Mouse (Mus musculus) liver, adult 2 months (tissue): ENCODE measurements at regions not wholly inside any gene's neighbourhood (a gene's known extent, or its start where the extent isn't known, plus 50 kb on each side); places are given as distances from the start of the nearest gene placed in this dataset.
"Not testable (repeated sequence)": the region's sequence is repeated elsewhere in the genome, so short reads cannot be mapped to it uniquely, and the experiment has no call there.

Source experiments
- DNase-seq: peaks from one replicate; pipeline ENCODE4 v3.0.0-alpha.2; 2011; ENCODE audit warnings: low read depth, low spot score; ENCODE audit errors: extremely low read depth
- H3K27ac ChIP-seq: fragments of 200-500 bp; replicated peaks from 2 replicates; pipeline ENCODE4 v1.5.1; 2012; ENCODE audit warnings: low read depth, mild to moderate bottlenecking, control low read depth, inconsistent platforms, low read length; ENCODE audit not compliant: insufficient read depth
- H3K27me3 ChIP-seq: fragments of 200-500 bp; 2 replicates; pipeline ENCODE4 v1.6.1; 2012; ENCODE audit warnings: mild to moderate bottlenecking, moderate library complexity, low read length, inconsistent platforms; ENCODE audit not compliant: control insufficient read depth, insufficient read depth
- H3K36me3 ChIP-seq: fragments of 200-500 bp; 2 replicates; pipeline ENCODE4 v1.6.1; 2012; ENCODE audit warnings: low read length, inconsistent platforms; ENCODE audit not compliant: control insufficient read depth, insufficient read depth
- H3K4me1 ChIP-seq: fragments of 200-500 bp; 2 replicates; pipeline ENCODE4 v1.6.1; 2011; ENCODE audit warnings: low read length; ENCODE audit not compliant: control insufficient read depth, insufficient read depth
- H3K4me3 ChIP-seq: fragments of 200-500 bp; 2 replicates; pipeline ENCODE4 v1.5.1; 2011; ENCODE audit warnings: low read depth, mild to moderate bottlenecking, control low read depth, low read length, moderate library complexity; ENCODE audit not compliant: insufficient read depth
- H3K79me2 ChIP-seq: fragments of 200-500 bp; 2 replicates; pipeline ENCODE4 v1.6.1; 2012; ENCODE audit warnings: inconsistent platforms, mild to moderate bottlenecking, low read length, moderate library complexity; ENCODE audit not compliant: control insufficient read depth, insufficient read depth
- H3K9ac ChIP-seq: fragments of 200-500 bp; 2 replicates; pipeline ENCODE4 v1.6.1; 2012; ENCODE audit warnings: low read depth, mild to moderate bottlenecking, control low read depth, inconsistent platforms, low read length
- CTCF ChIP-seq: fragments of 200-500 bp; IDR thresholded peaks from 2 replicates; pipeline ENCODE4 v1.5.1; 2011; ENCODE audit warnings: low read depth, low read length, control low read depth
- POLR2A ChIP-seq: fragments of 200-500 bp; IDR thresholded peaks from 2 replicates; pipeline ENCODE4 v1.6.1; 2011; ENCODE audit warnings: low read length, control low read depth; ENCODE audit not compliant: insufficient read depth; ENCODE audit errors: extremely low read depth
- WGBS: fragments of 180-500 bp; shearing (Covaris S2); methylation state at CpG from one replicate; pipeline ENCODE4 v1.1.7; 2018; 5-methylcytosine and 5-hydroxymethylcytosine counted together

GRCm38 (mm10) chr4:75466880-75467327 lies 188.8 kb upstream of the Dmac1 start:
- H3K9ac ChIP-seq, result no peak overlapping the region
- no peak overlapping the region for H3K27ac ChIP-seq
- H3K79me2 ChIP-seq, result no peaks in the 10 kb centered on the region
- H3K4me1 ChIP-seq, result no peaks in the 10 kb centered on the region
- no peaks in the 10 kb centered on the region for H3K36me3 ChIP-seq
- no peaks in the 10 kb centered on the region for H3K27me3 ChIP-seq
- H3K4me3 ChIP-seq, result no peak overlapping the region
- TF ChIP-seq POLR2A (no peak), CTCF (no peak)
- no peak for DNase-seq
- whole genome bisulfite sequencing, result 68% methylated on average over 3 of the region's 3 CpGs

- H3K36me3 ChIP-seq, result no peaks in the 10 kb centered on the region
- no peak overlapping the region for H3K4me3 ChIP-seq
- H3K9ac ChIP-seq, result no peak overlapping the region
- H3K27ac ChIP-seq, result no peak overlapping the region
- H3K27me3 ChIP-seq, result no peaks in the 10 kb centered on the region
- WGBS, result 86% methylated on average over 5 of the region's 5 CpGs
- H3K4me1 ChIP-seq, result no peaks in the 10 kb centered on the region
- TF ChIP-seq CTCF, result no peak
- TF ChIP-seq POLR2A, result no peak
- DNase-seq, result no peak
- no peaks in the 10 kb centered on the region for H3K79me2 ChIP-seq
Measured at GRCm38 (mm10) chr4:75463579-75463978, 185.5 kb upstream of the Dmac1 start.

- no peak overlapping the region for H3K4me3 ChIP-seq
- no peaks in the 10 kb centered on the region for H3K27me3 ChIP-seq
- H3K79me2 ChIP-seq, result no peaks in the 10 kb centered on the region
- H3K4me1 ChIP-seq, result no peaks in the 10 kb centered on the region
- 59% methylated on average over 4 of the region's 4 CpGs for WGBS
- no peak for DNase-seq
- no peak overlapping the region for H3K27ac ChIP-seq
- H3K36me3 ChIP-seq, result no peaks in the 10 kb centered on the region
- no peak overlapping the region for H3K9ac ChIP-seq
- TF ChIP-seq CTCF (no peak), POLR2A (no peak)
Measured at GRCm38 (mm10) chr4:75449478-75449877, 171.4 kb upstream of the Dmac1 start.

GRCm38 (mm10) chr4:75423296-75423695 lies 145.2 kb upstream of the Dmac1 start:
- H3K36me3 ChIP-seq, result no peaks in the 10 kb centered on the region
- H3K4me3 ChIP-seq, result no peak overlapping the region
- no peak overlapping the region for H3K9ac ChIP-seq
- DNase-seq, result no peak
- no peaks in the 10 kb centered on the region for H3K4me1 ChIP-seq
- no peaks in the 10 kb centered on the region for H3K27me3 ChIP-seq
- no peak overlapping the region for H3K27ac ChIP-seq
- no peak for TF ChIP-seq POLR2A
- no peak for TF ChIP-seq CTCF
- no peaks in the 10 kb centered on the region for H3K79me2 ChIP-seq

GRCm38 (mm10) chr4:75400754-75401153 lies 122.6 kb upstream of the Dmac1 start:
- H3K9ac ChIP-seq, H3K27me3 ChIP-seq, H3K4me1 ChIP-seq, H3K79me2 ChIP-seq, H3K4me3 ChIP-seq, H3K27ac ChIP-seq, H3K36me3 ChIP-seq: not testable (repeated sequence)
- 83% methylated on average over 3 of the region's 3 CpGs for WGBS
- DNase-seq, result peak; percentile 6

GRCm38 (mm10) chr4:75394992-75395391 lies 116.9 kb upstream of the Dmac1 start:
- Histone ChIP-seq H3K79me2 (no peaks in the 10 kb centered on the region), H3K27me3 (no peaks in the 10 kb centered on the region), H3K4me1 (no peaks in the 10 kb centered on the region), H3K27ac (no peak overlapping the region), H3K36me3 (no peaks in the 10 kb centered on the region), H3K9ac (no peak overlapping the region), H3K4me3 (no peak overlapping the region)
- no peak for DNase-seq
- TF ChIP-seq CTCF, result no peak
- TF ChIP-seq POLR2A, result no peak
